Mouse (Mus musculus): ENCODE data around the gene Cldn20.

The Cldn20 gene

GRCm38 (mm10) chr17:3533425-3533824 is 1.1 kb downstream of the Cldn20 start:
- TF ChIP-seq CTCF (conservative IDR thresholded peaks at IDR 0.05; ENCODE audit: low read length) (peak; percentile 66), POU5F1 (IDR thresholded peaks at IDR 0.05; ENCODE audit: borderline replicate concordance, low read length) (no peak), NANOG (IDR thresholded peaks at IDR 0.05; ENCODE audit: borderline replicate concordance, low read length) (no peak)
- H3K4me3 ChIP-seq (replicated peaks; ENCODE audit: low read length): no peak overlapping the region
- H3K4me1 ChIP-seq (replicated peaks; ENCODE audit: low read depth, low read length): peaks cover 29% of the 10 kb centered on the region
- no peaks in the 10 kb centered on the region for H3K27me3 ChIP-seq (ENCODE audit: insufficient read depth, low read length)
- peaks cover 39% of the 10 kb centered on the region for H3K36me3 ChIP-seq (ENCODE audit: insufficient read depth, low read length)
- H3K9me3 ChIP-seq (ENCODE audit: low read length): no peaks in the 10 kb centered on the region

DNA sequence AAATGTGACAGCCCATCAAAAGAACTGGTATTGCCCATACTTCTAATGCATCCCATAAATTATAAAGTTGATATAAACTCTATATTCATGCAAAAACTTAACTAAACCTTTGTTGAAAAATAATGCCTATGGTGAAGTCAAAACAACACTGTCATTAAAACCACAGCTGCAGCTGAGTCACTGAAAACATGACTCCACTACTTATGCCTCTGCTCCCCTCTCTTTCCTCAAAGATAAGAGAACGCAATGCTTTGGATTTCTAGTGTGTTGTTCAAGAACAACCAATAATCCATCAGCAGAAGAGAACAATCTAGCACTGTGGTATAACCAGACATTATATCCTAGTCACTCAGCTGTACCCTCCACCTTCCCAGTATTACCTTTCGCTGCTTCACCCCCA is 8.0 kb downstream of the Cldn20 start:
- Histone ChIP-seq H3K9me3 (ENCODE audit: low read length) (no peaks in the 10 kb centered on the region), H3K27me3 (ENCODE audit: insufficient read depth, low read length) (no peaks in the 10 kb centered on the region), H3K4me1 (replicated peaks; ENCODE audit: low read depth, low read length) (no peaks in the 10 kb centered on the region), H3K36me3 (ENCODE audit: insufficient read depth, low read length) (peaks cover 55% of the 10 kb centered on the region), H3K4me3 (replicated peaks; ENCODE audit: low read length) (no peak overlapping the region)
- TF ChIP-seq NANOG (IDR thresholded peaks at IDR 0.05; ENCODE audit: borderline replicate concordance, low read length): no peak
- no peak for TF ChIP-seq CTCF (conservative IDR thresholded peaks at IDR 0.05; ENCODE audit: low read length)
- TF ChIP-seq POU5F1 (IDR thresholded peaks at IDR 0.05; ENCODE audit: borderline replicate concordance, low read length): no peak

- H3K4me3 ChIP-seq (replicated peaks; ENCODE audit: low read length): no peak overlapping the region
- H3K9me3 ChIP-seq (ENCODE audit: low read length): no peaks in the 10 kb centered on the region
- peaks cover 53% of the 10 kb centered on the region for H3K36me3 ChIP-seq (ENCODE audit: insufficient read depth, low read length)
- no peaks in the 10 kb centered on the region for H3K4me1 ChIP-seq (replicated peaks; ENCODE audit: low read depth, low read length)
- no peak for TF ChIP-seq POU5F1 (IDR thresholded peaks at IDR 0.05; ENCODE audit: borderline replicate concordance, low read length)
- TF ChIP-seq NANOG (IDR thresholded peaks at IDR 0.05; ENCODE audit: borderline replicate concordance, low read length): no peak
- TF ChIP-seq CTCF (conservative IDR thresholded peaks at IDR 0.05; ENCODE audit: low read length): no peak
- no peaks in the 10 kb centered on the region for H3K27me3 ChIP-seq (ENCODE audit: insufficient read depth, low read length)
Measured at GRCm38 (mm10) chr17:3541033-3541432, 8.7 kb downstream of the Cldn20 start.

DNA sequence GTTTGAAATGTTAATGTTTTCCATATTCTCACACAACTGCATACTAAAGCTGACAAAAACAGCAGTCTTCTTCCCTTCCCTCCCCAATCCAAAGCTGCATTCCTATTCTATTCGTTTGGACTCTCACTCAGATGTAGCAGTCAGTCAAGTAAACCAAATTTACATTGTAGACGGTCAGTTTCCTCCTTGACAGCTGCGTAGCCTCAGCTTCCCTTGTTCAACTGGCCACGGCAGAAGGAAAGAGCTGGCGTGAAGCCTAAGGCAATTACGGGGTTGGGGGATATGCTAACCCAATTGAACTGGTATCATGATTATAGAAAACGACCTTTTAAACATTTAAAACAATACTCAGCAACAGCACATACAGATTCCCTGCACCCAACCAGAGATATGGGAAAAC is 15.4 kb downstream of the Cldn20 start:
- peaks cover 38% of the 10 kb centered on the region for H3K36me3 ChIP-seq (ENCODE audit: insufficient read depth, low read length)
- no peaks in the 10 kb centered on the region for H3K27me3 ChIP-seq (ENCODE audit: insufficient read depth, low read length)

GRCm38 (mm10) chr17:3556251-3556650 is 23.9 kb downstream of the Cldn20 start:
- H3K36me3 ChIP-seq (ENCODE audit: insufficient read depth, low read length): peaks cover 22% of the 10 kb centered on the region
- no peak for TF ChIP-seq CTCF (conservative IDR thresholded peaks at IDR 0.05; ENCODE audit: low read length)
- peak overlapping the region; percentile 86 for H3K4me3 ChIP-seq (replicated peaks; ENCODE audit: low read length)
- no peaks in the 10 kb centered on the region for H3K9me3 ChIP-seq (ENCODE audit: low read length)
- H3K27me3 ChIP-seq (ENCODE audit: insufficient read depth, low read length): no peaks in the 10 kb centered on the region
- peaks cover 41% of the 10 kb centered on the region for H3K4me1 ChIP-seq (replicated peaks; ENCODE audit: low read depth, low read length)

More for the DNA sequence above, 15.4 kb downstream of the Cldn20 start:
- Histone ChIP-seq H3K4me3 (replicated peaks; ENCODE audit: low read length) (no peak overlapping the region), H3K4me1 (replicated peaks; ENCODE audit: low read depth, low read length) (peaks cover 25% of the 10 kb centered on the region), H3K9me3 (ENCODE audit: low read length) (no peaks in the 10 kb centered on the region)
- TF ChIP-seq POU5F1 (IDR thresholded peaks at IDR 0.05; ENCODE audit: borderline replicate concordance, low read length): no peak
- no peak for TF ChIP-seq NANOG (IDR thresholded peaks at IDR 0.05; ENCODE audit: borderline replicate concordance, low read length)
- TF ChIP-seq CTCF (conservative IDR thresholded peaks at IDR 0.05; ENCODE audit: low read length): no peak

DNA sequence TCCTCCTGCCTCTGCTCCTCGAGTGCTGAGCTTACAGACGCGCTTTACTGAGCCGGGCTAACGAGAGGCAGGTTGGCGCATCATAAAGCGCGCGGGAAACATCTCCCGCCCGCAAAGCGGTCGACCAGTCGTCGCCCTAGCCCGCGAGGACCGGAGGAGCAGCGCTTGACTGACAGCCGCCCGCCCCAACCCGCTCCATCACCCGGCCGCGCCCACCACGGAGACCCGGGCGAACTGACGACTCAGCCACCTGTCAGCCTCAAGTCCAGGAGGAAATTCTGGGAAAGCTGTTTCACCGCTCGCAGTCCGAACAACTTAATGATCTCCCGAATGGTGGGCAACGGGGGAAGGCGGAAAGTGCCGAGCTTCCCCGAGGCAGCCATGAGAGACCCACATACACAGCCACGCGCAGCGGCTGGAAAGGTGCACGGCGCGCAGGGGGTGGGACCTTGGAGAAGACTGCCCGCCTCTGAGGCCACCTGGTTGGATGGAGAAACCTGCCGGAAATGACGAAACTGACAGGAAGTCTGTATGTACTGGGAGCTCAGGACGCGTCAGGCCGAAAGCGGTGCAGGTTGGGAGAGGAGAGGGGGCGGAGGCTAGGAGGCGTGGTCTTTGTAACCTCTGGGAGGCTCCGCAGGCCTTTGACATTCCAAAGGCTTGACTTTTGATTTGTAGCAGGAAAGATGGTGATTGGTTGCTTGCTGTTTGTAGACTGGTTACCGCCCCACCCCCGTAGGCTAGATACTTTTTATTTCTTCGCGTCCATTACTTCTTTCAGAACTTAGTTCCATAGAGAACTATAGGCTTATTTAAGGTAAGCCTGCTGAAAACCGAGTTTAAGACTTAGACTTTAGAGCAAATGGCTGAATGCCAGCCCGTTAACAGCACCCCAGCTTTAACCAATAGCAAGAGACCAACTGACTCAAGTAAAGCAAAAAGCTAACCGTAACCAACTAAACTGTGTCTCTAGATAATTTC is 25.3 kb downstream of the Cldn20 start, which contains the start of gene Tfb1m:
TSS of gene Tfb1m (minus strand) at position 451 of the 981 bp plus-strand sequence.
- no peak for TF ChIP-seq NANOG (IDR thresholded peaks at IDR 0.05; ENCODE audit: borderline replicate concordance, low read length)

GRCm38 (mm10) chr17:3558356-3558870 is 26.1 kb downstream of the Cldn20 start:
- H3K36me3 ChIP-seq (ENCODE audit: insufficient read depth, low read length): peaks cover 15% of the 10 kb centered on the region
- TF ChIP-seq CTCF (conservative IDR thresholded peaks at IDR 0.05; ENCODE audit: low read length) (no peak), NANOG (IDR thresholded peaks at IDR 0.05; ENCODE audit: borderline replicate concordance, low read length) (no peak), POU5F1 (IDR thresholded peaks at IDR 0.05; ENCODE audit: borderline replicate concordance, low read length) (no peak)
- no peaks in the 10 kb centered on the region for H3K9me3 ChIP-seq (ENCODE audit: low read length)
- H3K4me1 ChIP-seq (replicated peaks; ENCODE audit: low read depth, low read length): peaks cover 28% of the 10 kb centered on the region
- peak overlapping the region; percentile 86 for H3K4me3 ChIP-seq (replicated peaks; ENCODE audit: low read length)
- no peaks in the 10 kb centered on the region for H3K27me3 ChIP-seq (ENCODE audit: insufficient read depth, low read length)

More for the DNA sequence above, 25.3 kb downstream of the Cldn20 start, which contains the start of gene Tfb1m:
- Histone ChIP-seq H3K27me3 (ENCODE audit: insufficient read depth, low read length) (no peaks in the 10 kb centered on the region), H3K36me3 (ENCODE audit: insufficient read depth, low read length) (peaks cover 22% of the 10 kb centered on the region), H3K9me3 (ENCODE audit: low read length) (no peaks in the 10 kb centered on the region), H3K4me1 (replicated peaks; ENCODE audit: low read depth, low read length) (peaks cover 28% of the 10 kb centered on the region), H3K4me3 (replicated peaks; ENCODE audit: low read length) (peak within 1 kb of the TSS; percentile 86)

DNA sequence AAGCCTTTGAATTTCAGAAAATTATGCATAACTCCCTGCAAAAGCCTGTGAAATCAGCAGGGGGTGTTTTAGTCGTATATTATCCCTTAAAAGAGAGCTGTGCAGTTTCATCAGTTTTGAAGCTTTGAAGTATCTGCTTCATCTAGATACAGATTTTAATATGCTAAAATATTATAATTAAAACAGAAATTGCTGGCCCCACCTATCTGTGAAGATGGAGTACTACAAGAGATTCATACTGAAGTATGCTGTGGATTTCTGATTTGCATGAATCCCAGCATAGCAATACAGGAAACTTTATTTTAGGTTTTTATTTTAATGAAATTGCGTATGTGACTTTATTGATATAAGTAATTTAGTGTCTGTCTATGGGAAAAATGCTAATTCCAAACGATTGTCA is 28.2 kb downstream of the Cldn20 start:
- Histone ChIP-seq H3K4me1 (replicated peaks; ENCODE audit: low read depth, low read length) (peaks cover 23% of the 10 kb centered on the region), H3K4me3 (replicated peaks; ENCODE audit: low read length) (no peak overlapping the region), H3K27me3 (ENCODE audit: insufficient read depth, low read length) (no peaks in the 10 kb centered on the region), H3K9me3 (ENCODE audit: low read length) (no peaks in the 10 kb centered on the region; the same call in 1 of the 2 replicates), H3K36me3 (ENCODE audit: insufficient read depth, low read length) (no peaks in the 10 kb centered on the region)
- TF ChIP-seq NANOG (IDR thresholded peaks at IDR 0.05; ENCODE audit: borderline replicate concordance, low read length): no peak
- TF ChIP-seq CTCF (conservative IDR thresholded peaks at IDR 0.05; ENCODE audit: low read length): peak; percentile 39
- TF ChIP-seq POU5F1 (IDR thresholded peaks at IDR 0.05; ENCODE audit: borderline replicate concordance, low read length): no peak

All from E14TG2a.4 (cell line).